Mouse (Mus musculus): ENCODE measurements at regions not wholly inside any gene's neighbourhood (a gene's known extent, or its start where the extent isn't known, plus 50 kb on each side); places are given as distances from the start of the nearest gene placed in this dataset.

DNA sequence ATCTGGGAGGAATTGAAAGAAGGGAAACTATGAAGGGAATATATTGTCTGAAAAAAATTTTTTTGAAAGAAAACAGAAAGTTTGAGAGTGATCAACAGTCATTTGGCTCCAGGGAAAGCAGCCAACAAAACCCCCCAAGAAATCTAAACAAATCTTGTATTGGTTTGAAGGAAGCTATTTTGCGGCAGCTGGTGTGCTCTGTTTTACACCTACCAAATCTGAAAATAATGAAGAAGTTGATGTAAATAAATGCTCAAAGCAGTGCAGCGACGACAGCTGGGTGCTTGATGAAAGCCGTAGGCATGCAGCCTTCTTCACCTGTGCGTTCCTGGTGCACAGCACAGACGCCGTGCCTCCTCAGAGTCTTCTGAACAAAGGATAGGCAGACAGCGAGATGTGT is 488.2 kb downstream of the Tmem132b start:
- DNase-seq (ENCODE audit: low read depth) = no peak

DNA sequence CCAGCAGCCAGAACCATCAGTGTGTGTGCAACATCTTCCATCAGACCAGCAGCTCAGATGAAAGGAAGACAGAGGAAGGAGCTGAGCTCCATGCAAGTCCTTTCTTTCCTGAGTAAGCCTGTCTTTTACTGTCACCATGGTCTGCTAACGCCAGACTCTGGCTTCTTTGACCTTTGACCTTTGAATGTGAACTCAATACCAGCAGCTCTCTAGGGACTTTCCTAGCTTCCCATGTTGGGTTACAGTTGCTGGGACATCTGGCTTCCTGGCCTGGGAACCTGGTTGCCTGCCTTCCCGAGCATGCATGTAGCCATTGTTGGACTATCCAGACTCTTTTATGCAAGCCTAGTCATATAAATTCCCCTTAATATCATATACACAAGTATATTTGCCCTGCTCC is 492.3 kb downstream of the Tmem132b start:
- no peak for DNase-seq (ENCODE audit: low read depth)

DNA sequence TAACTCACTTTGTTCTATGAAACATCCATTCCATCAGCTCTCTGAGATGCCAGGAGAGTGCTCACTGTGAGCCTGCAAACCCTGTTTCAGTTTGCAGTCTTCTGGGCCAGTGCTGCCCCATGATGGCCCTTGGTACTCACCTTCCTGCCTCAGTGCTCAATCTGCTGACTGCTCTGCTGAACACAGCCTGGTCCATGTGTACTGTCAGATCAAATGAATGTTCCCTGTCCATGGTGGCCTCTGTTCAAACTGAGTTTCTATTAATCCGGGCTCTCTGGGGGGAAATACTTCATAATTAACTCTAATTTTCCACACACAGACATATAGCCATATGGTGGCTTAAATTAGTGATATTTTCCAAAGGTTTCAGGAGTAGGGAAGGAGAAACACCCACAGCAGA is 503.3 kb downstream of the Tmem132b start:
- no peak for DNase-seq (ENCODE audit: low read depth)

DNA sequence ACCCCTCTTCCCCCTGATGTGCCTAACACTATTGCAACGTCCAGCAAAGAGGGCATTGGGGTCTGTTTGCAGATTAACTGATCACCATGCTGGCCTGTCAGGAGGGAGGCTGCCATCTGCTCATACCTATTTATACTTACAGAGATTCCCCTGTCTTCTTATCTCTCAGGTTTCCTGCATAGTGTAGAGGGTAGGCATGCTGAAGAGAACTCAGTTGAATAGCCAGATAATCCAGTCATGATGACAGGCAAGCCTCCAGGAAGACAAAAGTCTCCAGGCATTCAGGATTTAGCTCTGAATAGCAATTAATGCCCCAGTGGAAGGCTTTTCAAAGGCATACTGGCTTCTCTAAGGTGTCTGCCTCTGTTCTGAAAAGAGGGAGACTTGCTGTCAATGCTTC is 505.1 kb downstream of the Tmem132b start:
- no peak for DNase-seq (ENCODE audit: low read depth)

DNA sequence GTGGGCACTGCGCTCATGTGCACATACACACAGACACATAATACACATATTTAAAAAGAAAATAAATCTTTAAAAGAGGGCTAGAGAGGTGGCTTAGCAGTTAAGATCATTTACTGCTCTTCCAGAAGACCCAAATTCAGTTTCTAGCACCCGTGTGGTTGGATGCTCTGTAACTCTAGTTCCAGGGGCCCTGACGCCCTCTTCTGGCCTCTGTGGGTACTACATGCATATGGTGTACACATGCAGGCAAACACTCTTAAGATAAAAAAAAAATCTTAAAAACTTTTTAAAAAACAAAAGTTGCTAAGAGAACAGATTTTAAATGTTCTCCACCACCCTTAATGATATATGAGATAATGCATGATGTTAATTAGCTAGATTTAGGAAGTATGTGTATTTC is 514.2 kb downstream of the Tmem132b start:
- no peak for DNase-seq (ENCODE audit: low read depth)

DNA sequence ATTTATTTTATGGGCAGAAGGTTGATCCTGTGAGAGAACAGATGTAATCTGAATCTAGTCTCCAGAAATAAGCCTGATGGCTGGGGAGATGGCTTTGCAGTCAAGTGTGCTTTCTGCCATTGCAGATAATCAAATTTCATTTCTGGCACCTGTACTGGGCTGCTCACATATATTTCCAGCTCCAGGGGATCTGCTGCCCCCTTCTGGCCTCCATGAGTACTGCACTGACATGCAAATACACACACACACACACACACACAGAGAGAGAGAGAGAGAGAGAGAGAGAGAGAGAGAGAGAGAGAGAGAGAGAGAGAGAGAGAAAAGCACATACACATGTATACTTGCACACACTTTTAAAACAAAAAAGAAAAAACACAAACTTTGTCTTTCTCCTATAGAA is 532.1 kb downstream of the Tmem132b start:
- no peak for DNase-seq (ENCODE audit: low read depth)

DNA sequence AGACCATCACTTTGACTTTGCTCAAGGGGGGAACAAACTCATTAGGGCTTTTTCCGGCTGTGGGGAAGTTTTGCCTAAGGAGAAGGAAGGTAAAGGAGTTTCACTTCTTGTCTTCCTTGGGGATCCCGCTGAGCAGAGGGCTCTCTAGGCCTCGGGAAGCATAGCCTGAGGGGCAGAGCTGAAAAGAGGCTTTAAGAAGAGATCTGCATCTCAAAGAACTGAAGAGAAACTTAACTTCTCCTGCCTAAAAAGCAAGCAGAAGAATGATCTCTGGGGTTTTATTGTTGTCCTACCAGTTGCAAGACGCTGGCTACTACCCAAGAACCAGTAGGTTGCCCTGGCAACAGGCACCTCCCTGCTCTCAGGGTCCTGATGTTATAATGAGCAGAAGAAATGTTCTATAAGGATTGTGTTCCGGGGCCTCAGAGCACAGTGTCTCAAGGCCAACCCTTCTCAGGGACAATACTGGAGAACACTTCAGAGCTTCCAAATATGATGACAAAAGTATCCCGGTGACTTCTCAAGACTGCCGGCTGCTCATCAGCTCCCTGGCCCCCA is 547.8 kb downstream of the Tmem132b start:
- no peak for DNase-seq (ENCODE audit: low read depth)

DNA sequence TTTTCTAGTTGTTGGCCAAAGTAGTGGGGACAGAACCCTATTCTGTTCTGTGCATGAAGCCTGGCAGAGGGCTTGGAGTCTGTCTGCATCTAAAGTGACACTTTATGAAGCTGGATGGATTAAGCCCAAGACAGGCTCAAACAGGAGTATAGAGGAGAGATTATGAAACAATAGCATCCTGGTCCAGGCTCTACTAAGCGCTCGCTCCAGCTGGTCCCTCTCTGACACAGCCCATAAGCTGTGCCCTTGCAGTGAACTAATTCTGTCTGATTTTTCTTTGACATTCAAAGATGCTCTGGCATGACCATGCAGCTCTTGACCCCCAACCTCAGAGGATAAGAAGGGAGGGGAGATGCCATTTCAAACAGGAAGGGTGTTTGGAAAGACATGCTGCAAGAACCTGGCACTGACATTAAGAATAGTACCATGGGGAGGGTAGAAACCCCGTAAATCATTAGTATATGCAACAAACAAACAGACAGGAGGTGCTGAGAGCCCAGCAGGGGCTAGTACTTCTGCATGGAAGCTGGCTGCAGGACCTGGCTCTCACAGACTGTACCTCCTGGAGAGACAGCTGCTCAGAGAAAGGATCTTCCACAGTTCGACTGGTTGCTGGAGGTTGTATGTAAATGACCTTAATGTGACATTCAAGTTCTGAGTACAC is 556.8 kb downstream of the Tmem132b start:
- DNase-seq (ENCODE audit: low read depth) = no peak

DNA sequence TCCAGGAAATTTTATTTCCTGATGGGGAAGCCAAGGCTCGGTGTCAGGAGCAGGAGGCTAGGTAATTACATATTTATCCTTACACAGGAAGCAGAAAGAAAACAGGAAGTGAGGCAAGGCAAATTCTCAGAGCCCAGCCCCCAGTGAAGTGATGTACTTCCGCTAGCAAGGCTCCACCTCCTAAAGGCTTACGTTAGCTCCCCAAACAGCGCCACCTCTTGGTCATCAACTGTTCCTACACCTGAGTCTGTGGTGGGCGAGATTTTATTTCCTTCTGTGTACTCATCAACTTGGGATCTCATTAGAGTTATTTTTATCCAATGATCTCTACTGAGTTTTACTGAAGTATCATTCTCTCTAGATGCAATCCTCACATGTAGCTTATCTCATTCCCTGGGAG is 561.6 kb downstream of the Tmem132b start:
- DNase-seq (ENCODE audit: low read depth) = no peak

DNA sequence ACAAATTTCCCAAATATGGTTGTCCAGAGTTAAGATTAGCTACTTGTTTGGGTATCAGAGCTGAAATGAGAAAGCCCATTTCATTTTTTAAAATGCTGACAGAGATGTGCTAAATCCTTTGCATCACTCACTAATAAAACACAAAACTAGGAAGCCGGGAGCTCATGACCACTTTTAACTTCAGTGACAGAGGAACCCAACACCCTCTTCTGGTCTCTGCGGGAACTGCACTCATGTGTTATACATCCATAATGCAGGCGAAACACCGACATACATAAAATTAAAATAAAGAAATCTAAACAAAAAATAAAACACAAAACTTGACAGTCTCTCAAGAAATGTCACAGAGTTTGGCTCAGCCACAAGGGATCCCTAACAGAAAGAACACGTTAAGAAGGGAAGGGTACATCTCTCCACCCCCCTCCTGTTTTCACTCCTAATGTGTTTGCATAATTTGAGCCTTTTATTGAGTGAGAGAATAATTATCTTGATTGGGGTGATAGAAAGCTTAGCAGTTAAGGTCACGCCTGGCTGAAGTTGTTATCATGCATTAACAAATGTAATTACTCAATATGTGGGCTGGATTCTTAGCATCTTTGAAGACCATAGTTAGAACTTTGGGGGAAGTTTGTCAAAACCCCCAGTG is 565.2 kb downstream of the Tmem132b start:
- DNase-seq (ENCODE audit: low read depth) = no peak

DNA sequence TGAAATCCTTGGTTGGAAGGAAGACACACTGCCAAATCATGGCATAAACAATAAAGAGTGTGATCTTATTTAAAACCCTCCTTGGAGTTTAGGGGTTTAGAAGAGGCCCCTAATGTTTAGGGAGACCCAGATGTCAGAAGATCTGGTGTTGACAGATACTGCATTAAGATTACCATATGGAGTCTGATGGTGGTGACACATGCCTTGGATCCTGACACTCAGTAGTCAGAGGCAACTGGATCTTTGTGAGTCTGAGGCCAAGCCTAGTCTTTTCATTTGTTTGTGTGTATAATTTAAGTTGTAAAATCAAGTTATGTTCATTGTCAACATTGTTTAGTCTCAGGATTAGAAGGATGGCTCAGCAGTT is 565.7 kb downstream of the Tmem132b start:
- DNase-seq (ENCODE audit: low read depth) = no peak

DNA sequence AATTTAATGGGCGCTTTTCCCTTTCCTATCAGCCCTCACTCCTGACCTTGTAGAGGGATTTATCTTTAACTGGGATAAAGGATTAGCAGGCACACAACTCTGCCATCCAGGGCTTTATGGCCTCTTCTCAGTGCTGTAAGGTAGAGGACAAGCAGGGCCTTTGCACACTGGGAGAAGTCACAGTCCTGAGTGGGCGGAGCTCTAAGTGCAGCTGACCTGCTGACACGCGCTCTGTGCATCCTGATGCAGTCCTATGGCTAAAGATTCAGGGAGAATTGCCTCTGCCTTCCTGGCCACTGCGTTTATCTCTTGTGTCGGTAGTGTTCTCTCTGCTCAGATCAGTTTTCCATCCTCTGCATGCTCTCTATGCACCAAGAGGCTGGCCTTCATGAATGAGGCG is 566.9 kb downstream of the Tmem132b start:
- no peak for DNase-seq (ENCODE audit: low read depth)

DNA sequence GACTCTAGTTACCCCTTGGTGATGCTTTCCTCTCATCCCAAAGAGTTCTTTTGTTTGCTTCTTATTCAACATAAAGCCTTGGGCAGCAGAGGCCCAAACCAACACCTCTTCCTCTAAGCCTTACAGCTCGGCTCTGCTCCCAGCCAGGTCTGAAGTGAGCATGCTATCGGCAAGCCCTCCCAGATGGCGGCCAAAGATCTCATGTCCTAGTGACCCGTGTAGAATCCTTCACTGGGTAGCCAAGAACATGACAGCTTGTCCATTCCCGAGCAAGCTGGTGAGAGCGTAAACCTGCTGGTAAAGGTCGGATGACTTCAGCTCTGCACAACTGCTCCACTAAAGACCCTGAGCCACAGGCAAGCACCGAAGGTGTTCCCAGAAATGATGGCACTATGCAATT is 568.4 kb downstream of the Tmem132b start:
- no peak for DNase-seq (ENCODE audit: low read depth)

DNA sequence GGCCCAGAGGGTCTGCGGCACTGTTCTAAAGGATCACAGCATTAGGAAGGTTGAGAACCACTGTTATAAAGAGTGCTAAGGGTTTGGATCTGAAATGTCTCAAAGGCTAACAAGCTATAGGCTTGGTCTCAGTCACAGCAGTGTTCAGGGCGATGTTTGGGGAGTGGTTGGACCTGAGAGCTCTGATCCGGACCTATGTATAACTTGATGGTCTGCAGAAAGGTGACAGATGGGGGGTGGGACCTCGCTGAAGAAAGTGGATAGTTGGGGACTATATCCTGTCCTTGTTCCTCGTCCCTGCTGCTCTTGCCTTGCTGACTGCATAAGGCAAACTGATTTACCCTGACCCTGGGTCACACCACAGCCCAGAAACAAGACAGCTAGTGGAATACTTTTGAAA is 572.9 kb downstream of the Tmem132b start:
- no peak for DNase-seq (ENCODE audit: low read depth)

DNA sequence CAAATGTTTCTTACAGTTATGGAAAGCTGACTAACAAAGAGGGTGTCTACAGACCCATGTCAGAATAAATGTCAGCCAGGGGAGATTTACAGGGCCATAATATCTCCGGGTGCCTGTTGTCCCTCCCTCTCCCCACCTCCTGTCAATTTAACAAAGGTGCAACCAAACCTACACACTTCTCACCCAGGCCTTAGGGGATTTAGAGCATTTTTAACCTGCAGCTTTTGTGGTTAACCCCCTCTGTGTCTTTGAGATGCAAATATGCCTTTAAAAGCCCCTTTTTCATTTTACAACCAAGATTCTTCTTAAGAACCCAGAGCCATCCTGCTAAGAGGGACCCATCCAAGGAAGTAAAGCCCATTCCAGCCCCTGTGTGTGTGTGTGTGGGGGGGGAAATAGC is 573.3 kb downstream of the Tmem132b start:
- no peak for DNase-seq (ENCODE audit: low read depth)

DNA sequence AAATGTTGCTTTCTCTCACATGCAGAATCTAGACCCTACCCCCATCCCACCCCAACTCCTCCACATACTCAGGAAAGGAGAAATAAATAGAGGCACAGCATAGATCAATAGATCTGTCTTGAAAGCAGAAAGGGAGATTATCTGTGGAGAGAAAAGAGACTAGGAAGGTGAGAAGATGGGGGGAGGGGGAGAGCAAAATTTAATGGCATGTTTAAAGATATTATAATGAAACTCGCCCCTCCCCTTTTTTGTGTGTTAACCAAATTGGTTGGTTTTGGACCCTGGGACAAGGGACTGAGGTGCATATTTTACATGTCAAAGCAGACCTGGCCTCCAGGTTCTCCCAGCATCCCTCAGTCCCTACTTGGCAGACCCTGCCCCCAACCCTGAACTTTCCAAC is 573.9 kb downstream of the Tmem132b start:
- no peak for DNase-seq (ENCODE audit: low read depth)

DNA sequence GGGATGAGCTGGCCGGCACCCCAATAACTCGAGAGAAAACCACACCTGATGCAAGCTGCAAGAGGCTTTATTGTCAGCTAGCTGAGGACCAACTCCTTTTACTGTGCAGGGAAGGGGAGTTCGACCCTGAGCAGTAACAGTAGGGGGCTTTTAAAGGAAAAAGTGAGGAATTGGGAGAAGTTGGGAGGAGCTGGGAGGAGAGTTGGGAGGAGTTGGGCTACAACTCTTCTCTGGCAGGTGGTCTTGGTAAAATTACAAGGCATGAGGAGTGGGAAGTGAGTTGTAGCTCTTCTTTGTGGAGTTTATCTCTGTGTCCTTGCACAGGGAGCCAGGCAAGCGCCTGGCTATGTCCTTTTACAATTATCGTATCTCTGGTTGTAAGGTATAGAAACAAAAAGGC is 575.4 kb downstream of the Tmem132b start:
- no peak for DNase-seq (ENCODE audit: low read depth)

DNA sequence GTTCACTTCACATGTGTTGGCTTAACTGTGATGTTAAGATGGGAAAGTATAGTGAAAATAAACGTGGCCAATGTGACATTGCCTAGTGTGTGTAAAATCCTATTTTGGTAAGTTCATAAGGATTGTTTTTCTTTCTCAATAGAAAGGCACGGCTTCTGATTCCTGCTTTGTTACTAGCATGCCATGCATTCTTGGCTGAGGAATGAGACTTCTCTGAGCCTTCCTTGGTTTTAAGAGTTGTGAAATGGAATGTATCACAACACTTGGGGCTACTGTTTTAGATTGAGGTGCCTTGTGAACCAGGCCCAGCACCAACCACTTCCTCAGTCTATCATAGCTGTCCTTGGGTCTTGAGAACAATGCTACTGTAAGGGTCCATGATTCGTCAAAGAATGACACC is 577.3 kb downstream of the Tmem132b start:
- DNase-seq (ENCODE audit: low read depth) = no peak

DNA sequence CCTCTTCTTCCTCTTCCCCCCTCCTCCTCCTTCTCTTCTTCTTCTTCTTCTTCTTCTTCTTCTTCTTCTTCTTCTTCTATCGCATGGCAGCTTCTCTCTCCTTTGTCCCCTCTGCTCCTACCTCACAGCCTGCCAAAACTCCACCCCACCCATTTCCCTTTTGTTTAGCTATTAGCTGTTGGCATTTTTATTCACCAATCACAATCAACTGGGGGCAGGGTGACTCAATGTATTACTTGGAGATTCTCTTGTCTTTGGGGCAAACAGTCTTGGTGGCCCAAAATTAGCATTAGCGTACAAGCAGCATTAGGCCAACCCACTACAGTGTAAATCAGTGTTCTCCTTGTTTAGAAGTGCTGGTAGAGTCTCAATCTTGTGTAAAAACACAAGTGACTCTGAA is 585.7 kb downstream of the Tmem132b start:
- no peak for DNase-seq (ENCODE audit: low read depth)

DNA sequence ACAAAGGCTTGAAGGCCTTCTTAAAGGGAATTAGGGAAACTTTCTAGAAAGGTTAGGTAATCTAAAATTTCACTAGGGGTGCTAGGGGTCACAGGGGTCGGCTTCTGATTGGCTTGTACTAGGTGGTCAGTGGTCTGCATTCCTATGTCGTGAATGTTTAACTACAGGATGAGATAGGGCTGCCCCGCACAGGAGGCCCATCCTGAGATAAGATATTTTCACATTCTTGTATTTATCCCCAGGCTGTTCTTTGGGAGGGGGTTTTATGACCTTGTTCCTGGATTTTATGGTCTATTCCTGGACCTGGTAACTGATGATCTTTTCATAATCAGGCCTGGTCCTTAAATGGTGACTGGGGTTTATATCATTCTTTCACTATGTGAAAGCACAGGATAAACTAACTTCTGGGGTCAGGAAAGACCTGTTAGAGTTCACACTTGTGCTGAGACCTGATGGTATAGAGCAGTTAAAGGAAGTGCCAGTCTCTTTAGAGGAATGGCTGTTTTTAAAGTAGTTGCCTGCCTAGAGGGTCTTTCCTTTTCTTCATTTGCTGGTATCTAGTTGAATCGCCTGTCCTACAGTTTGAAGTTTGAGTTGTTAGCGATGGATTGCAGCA is 586.4 kb downstream of the Tmem132b start:
- no peak for DNase-seq (ENCODE audit: low read depth)

DNA sequence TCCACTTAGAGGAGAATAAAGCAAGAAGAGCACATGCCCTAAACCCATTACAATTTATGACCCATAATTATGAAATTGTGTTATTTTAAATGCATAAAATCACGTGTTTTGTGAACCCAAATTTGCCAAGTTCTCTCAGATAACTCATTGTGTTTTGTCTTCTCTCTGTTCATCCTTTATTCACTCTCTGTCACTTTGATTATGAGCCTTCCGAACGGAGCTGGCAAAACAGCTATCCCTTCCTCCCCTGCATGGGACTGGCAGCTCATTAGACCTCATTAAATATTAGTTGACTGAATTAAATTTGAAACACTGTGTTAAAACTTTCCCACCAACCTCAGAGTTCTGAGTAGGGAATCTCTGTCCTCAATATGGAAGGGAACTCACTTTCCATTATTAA is 587.2 kb downstream of the Tmem132b start:
- DNase-seq (ENCODE audit: low read depth) = no peak

DNA sequence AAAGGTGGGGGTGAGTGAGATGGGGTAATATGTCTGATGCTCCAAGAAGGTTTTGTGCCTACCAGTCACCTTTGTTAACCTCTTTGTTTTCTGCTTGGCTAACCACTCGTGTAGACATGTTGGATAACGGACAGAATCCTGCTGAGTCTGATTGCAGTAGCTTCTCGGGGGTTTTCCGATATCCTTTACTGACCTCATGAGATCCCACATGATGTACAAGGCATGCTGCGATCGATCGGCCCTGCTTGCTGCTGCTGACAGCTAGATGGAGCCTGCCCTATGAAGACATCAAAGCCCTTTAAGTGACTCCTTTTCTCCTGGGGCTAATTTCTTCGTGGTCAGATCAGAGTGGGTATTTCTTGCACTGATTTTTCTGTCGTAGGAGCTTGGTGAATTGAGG is 591.6 kb downstream of the Tmem132b start:
- no peak for DNase-seq (ENCODE audit: low read depth)

DNA sequence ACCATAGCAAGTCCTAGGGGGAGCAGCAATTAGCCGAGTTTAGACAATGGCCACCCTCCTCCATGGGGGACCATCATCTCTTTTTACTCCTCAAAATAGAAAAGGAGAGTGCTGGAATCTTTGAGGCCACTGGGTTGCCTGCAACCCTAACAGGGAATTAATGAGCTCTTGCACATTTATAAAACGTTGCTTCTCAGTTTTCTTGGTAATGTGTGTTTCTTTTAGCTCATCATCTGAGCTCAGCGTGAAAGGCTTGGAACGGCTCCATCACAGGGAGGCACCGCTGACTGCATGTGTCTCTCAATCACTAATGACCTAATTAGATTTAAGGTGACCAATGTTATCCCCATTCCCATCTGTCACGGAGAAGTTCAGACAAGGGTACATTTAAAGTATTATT is 595.9 kb downstream of the Tmem132b start:
- DNase-seq (ENCODE audit: low read depth) = no peak

DNA sequence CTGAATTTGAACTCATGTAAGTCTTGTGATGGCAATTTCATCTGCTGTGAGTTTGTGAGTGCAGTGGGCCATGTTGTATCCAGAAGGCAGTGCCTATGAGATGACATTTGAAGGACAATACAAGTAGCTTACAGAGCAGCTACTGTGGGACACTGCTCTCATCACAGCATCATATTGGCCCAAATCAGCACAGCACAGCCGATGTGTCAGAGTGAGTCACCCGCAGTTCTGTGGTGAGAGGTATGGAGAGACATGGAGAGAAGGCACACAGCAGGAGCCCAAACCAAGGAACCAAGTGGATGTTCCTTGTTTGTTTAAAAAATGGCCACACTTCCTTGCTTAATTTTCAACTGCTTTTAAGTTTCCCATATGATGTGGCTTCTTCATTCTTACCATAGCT is 617.3 kb downstream of the Tmem132b start:
- DNase-seq (ENCODE audit: low read depth) = no peak

Data from induced T-regulatory cell, adult 2 months (primary cell).